Mouse (Mus musculus): Measurements from ENCODE around the gene Usp2. TPM values are rescaled to one million over a fixed set of nuclear protein-coding genes. Genes with fewer than 3 reads are reported as not detected.

Gene Usp2
- total and polyA plus RNA-seq, 3 experiments: 2.1 to 2.3 (median 2.2) TPM

DNA sequence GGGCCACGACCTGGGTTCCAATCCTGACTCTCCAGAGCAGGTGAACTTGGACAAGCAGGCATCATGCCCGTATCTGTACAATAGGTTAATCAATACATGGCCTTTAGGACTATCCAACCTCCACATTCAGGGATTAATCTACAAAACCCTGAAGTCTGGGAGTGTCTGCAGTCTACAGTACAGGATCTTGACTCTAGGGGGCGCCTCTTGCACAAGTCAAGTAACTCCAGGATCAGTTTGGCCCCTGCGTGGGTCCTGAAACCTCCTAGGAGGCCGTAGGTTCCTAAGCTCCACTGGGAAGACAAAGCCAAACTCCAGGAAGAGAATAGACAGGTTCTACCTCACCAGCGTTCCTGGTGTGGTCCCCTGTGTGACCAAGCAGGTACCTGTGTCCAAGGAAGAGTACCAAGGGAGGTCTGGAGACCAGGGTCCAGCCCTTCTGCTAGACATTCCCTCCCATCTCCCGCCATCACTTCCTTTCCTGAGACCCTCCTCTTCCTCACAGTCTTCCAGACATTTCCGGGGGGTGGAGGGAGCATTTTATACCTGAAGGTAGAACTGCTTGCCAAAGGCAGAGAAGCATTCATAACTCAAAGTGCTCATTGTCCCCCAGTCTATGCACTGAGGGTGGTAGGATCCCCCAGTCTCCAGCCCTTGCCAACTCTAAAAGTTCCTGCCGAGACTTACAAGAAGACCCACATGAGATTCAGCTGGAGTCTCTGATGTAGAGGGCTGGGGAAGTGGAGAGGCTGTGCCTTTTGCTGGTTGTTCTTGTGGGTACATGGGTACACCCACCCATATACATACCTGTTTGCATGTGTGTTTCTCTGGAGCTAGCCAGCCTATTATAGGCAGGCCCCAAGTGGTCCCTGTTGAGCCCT lies 7.8 kb downstream of the Usp2 start:
- peaks cover 15 to 27% of the 10 kb centered on the region in 2 experiments for H3K4me1 ChIP-seq (ENCODE audit: control insufficient read depth in 1 of 2, insufficient read depth in 2 of 2)
- no peak overlapping the region for H3K27ac ChIP-seq (ENCODE audit: insufficient read depth, low read depth)
- H3K36me3 ChIP-seq (replicated peaks in 1 of 2; ENCODE audit: control insufficient read depth in 1 of 2, insufficient read depth in 1 of 2, low read length in 1 of 2): no peaks in the 10 kb centered on the region
- H3K9me3 ChIP-seq (replicated peaks; ENCODE audit: low read length): no peaks in the 10 kb centered on the region
- TF ChIP-seq RAD21 (IDR thresholded peaks at IDR 0.05; ENCODE audit: low read depth, low read length): peak; percentile 69
- no peak for TF ChIP-seq ZKSCAN1 (IDR thresholded peaks at IDR 0.05; ENCODE audit: borderline replicate concordance, low read depth, low read length)
- TF ChIP-seq SMC3 (IDR thresholded peaks at IDR 0.05; ENCODE audit: low read depth, low read length): peak; percentile 53
- TF ChIP-seq CTCF (conservative IDR thresholded peaks at IDR 0.05 in 1 of 2, IDR thresholded peaks at IDR 0.05 in 1 of 2; ENCODE audit: low read depth in 2 of 2, low read length in 2 of 2): peak; percentile 66 to 78
- no peak for TF ChIP-seq USF1 (IDR thresholded peaks at IDR 0.05; ENCODE audit: low read depth, low read length)
- in situ Hi-C loops (cut with MboI; ENCODE audit: low pct_ligation_motif_present, low pct_unique_long_range_greater_than_20kb, low sequenced_read_pairs) (no loop called here), dilution Hi-C loops (cut with MboI; ENCODE audit: extremely low pct_ligation_motif_present, extremely low pct_unique_long_range_greater_than_20kb, low sequenced_read_pairs) (no loop called here)
- no peak overlapping the region for H3K4me3 ChIP-seq (replicated peaks in 1 of 3; ENCODE audit: low read depth in 2 of 3, low read length in 2 of 3, poor library complexity in 1 of 3)
- no peak overlapping the region for H3K9ac ChIP-seq (ENCODE audit: insufficient read depth, low read depth)
- DNase-seq (ENCODE audit: extremely low read depth): peak; percentile 49
- no peaks in the 10 kb centered on the region for H3K79me2 ChIP-seq (replicated peaks; ENCODE audit: control insufficient read depth, extremely low read depth, insufficient read depth, poor library complexity, severe bottlenecking)
- H3K4me2 ChIP-seq (ENCODE audit: insufficient read depth, low read depth, poor library complexity, severe bottlenecking): no peak overlapping the region
- H3K27me3 ChIP-seq (replicated peaks): peaks cover 67% of the 10 kb centered on the region

DNA sequence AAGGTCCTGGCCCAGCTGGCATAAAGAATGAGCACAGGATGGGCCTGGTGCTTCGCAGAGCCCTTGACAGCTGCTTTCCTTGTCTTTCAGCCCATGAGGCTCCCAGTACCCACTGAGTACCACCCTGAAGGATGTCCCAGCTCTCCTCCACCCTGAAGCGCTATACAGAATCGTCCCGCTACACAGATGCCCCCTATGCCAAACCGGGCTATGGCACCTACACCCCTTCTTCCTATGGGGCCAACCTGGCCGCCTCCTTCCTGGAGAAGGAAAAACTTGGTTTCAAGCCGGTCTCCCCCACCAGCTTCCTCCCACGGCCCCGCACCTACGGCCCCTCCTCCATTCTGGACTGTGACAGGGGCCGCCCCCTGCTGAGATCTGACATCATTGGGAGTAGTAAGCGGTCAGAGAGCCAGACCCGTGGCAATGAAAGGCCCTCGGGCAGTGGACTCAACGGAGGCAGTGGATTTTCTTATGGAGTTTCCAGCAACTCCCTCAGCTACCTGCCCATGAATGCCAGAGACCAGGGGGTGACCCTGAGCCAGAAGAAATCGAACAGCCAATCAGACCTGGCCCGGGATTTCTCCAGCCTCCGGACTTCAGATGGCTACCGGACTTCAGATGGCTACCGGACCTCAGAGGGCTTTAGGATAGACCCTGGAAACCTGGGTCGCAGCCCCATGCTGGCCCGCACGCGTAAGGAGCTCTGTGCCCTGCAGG lies 8.6 kb downstream of the Usp2 start:
- TF ChIP-seq CHD1 (IDR thresholded peaks at IDR 0.05; ENCODE audit: low read depth, low read length): no peak
- TF ChIP-seq SIN3A (IDR thresholded peaks at IDR 0.05; ENCODE audit: low read length): no peak
- TF ChIP-seq EP300 (IDR thresholded peaks at IDR 0.05; ENCODE audit: low read length): no peak
- TF ChIP-seq JUN (IDR thresholded peaks at IDR 0.05; ENCODE audit: insufficient read depth, low read depth, low read length): no peak
- no peak for TF ChIP-seq IRF4 (IDR thresholded peaks at IDR 0.05; ENCODE audit: low read depth, low read length)
- TF ChIP-seq GABPA (IDR thresholded peaks at IDR 0.05; ENCODE audit: insufficient replicate concordance, low read depth, low read length): no peak
- no peak for TF ChIP-seq HCFC1 (IDR thresholded peaks at IDR 0.05; ENCODE audit: low read depth, low read length)
- TF ChIP-seq NRF1 (IDR thresholded peaks at IDR 0.05; ENCODE audit: low read depth, low read length): no peak
- no peak for TF ChIP-seq BHLHE40 (IDR thresholded peaks at IDR 0.05; ENCODE audit: low read depth, low read length)
- Histone ChIP-seq H3K4me3 (replicated peaks in 1 of 3; ENCODE audit: low read depth in 2 of 3, low read length in 2 of 3, poor library complexity in 1 of 3) (no peak overlapping the region), H3K4me2 (ENCODE audit: insufficient read depth, low read depth, poor library complexity, severe bottlenecking) (no peak overlapping the region), H3K9ac (ENCODE audit: insufficient read depth, low read depth) (no peak overlapping the region), H3K4me1 (ENCODE audit: control insufficient read depth in 1 of 2, insufficient read depth in 2 of 2) (peaks cover 10 to 23% of the 10 kb centered on the region in 2 experiments), H3K36me3 (replicated peaks in 1 of 2; ENCODE audit: control insufficient read depth in 1 of 2, insufficient read depth in 1 of 2, low read length in 1 of 2) (no peaks in the 10 kb centered on the region), H3K27me3 (replicated peaks) (peaks cover 63% of the 10 kb centered on the region), H3K27ac (ENCODE audit: insufficient read depth, low read depth) (no peak overlapping the region), H3K79me2 (replicated peaks; ENCODE audit: control insufficient read depth, extremely low read depth, insufficient read depth, poor library complexity, severe bottlenecking) (no peaks in the 10 kb centered on the region), H3K9me3 (replicated peaks; ENCODE audit: low read length) (no peaks in the 10 kb centered on the region)
- dilution Hi-C loops (cut with MboI; ENCODE audit: extremely low pct_ligation_motif_present, extremely low pct_unique_long_range_greater_than_20kb, low sequenced_read_pairs): no loop called here
- DNase-seq (ENCODE audit: extremely low read depth): no peak
- in situ Hi-C loops (cut with MboI; ENCODE audit: low pct_ligation_motif_present, low pct_unique_long_range_greater_than_20kb, low sequenced_read_pairs): no loop called here

Measured in CH12.LX (cell line).